Mouse (Mus musculus) bone marrow, adult 2 months (tissue): ENCODE measurements around the gene Ehd2.

Experiments used
- CTCF ChIP-seq: fragments of 200-500 bp; IDR thresholded peaks from 2 replicates; pipeline ENCODE4 v1.5.1; 2011; ENCODE audit warnings: low read length, control low read depth; ENCODE audit not compliant: control insufficient read depth, insufficient read depth
- POLR2A ChIP-seq: fragments of 200-500 bp; IDR thresholded peaks from 2 replicates; pipeline ENCODE4 v1.6.1; 2011; ENCODE audit warnings: low read depth, mild to moderate bottlenecking, control low read depth, low read length, borderline replicate concordance; ENCODE audit not compliant: control insufficient read depth

- TF ChIP-seq CTCF, result no peak
- TF ChIP-seq POLR2A, result no peak
Measured at GRCm38 (mm10) chr7:15955509-15955908, 11.9 kb downstream of the Ehd2 start.
